Mouse (Mus musculus): ENCODE data around the gene Gm21117. TPM values are rescaled to one million over a fixed set of nuclear protein-coding genes. Genes with fewer than 3 reads are reported as not detected.

The Gm21117 gene
- polyA plus RNA-seq (2014; fragmentation: Illumina TruSeq; extraction: RNeasy Lipid Tissue Mini Kit (QIAGEN cat#74804); ENCODE audit: low replicate concordance), result not detected

DNA sequence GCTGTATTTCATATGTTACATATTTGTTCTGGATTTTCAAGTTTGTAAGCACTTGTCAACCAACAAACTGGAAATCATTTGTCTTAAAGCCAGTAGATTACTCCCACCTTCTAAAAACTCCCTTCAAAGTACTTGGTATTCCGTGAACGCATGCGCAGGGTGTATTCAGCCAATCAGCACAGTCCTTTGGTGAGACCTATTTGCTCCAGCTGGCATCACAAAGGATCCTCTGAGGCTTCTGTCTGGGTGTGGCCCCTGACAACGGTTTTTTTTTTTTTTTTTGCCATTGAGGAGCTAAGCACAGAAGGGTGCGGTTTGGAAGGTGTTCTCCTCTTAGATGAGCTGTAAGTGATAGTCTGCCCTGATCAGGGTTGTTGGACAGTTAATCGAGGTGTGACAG lies at the start of gene Gm21117:
Gene Gm21117 (plus strand): TSS at position 301 of the 400 bp plus-strand sequence.

Measured in small intestine, adult 10 weeks (tissue).